Mouse (Mus musculus) intestine, embryonic 14.5 days (tissue): Measurements from ENCODE around the gene Rpl10a. TPM values are rescaled to one million over a fixed set of nuclear protein-coding genes. Genes with fewer than 3 reads are reported as not detected.

ENCODE experiments used
- ATAC-seq: fragments of 200-750 bp; cut with Nextera tagmentation; replicated peaks from 2 replicates; pipeline ENCODE4 v1.8.0; 2017; ENCODE audit warnings: low read depth, moderate number of reproducible peaks, moderate TSS enrichment, moderate library complexity; ENCODE audit not compliant: low FRiP score, low TSS enrichment
- DNase-seq: peaks from one replicate; pipeline ENCODE4 v3.0.0-alpha.2; 2018; ENCODE audit warnings: low spot score
- H3K27ac ChIP-seq: fragments of 300-500 bp; sonication (generic); 2 replicates; pipeline ENCODE4 v1.5.1; 2014; ENCODE audit warnings: low read depth, mild to moderate bottlenecking, control low read depth
- H3K27me3 ChIP-seq: fragments of 300-500 bp; sonication (generic); replicated peaks from 2 replicates; pipeline ENCODE4 v1.6.1; 2014; ENCODE audit warnings: low read length, control low read depth; ENCODE audit not compliant: control insufficient read depth, insufficient read depth
- H3K36me3 ChIP-seq: fragments of 300-500 bp; sonication (generic); 2 replicates; pipeline ENCODE4 v1.6.1; 2014; ENCODE audit warnings: low read length, control low read depth; ENCODE audit not compliant: control insufficient read depth, insufficient read depth
- H3K4me1 ChIP-seq: fragments of 300-500 bp; sonication (generic); replicated peaks from 2 replicates; pipeline ENCODE4 v1.6.1; 2014; ENCODE audit warnings: low read length, control low read depth, mixed read lengths; ENCODE audit not compliant: control insufficient read depth, insufficient read depth
- H3K4me2 ChIP-seq: fragments of 300-500 bp; sonication (generic); 2 replicates; pipeline ENCODE4 v1.6.1; 2014; ENCODE audit warnings: low read length
- H3K4me3 ChIP-seq: fragments of 300-500 bp; sonication (generic); 2 replicates; pipeline ENCODE4 v1.5.1; 2014; ENCODE audit warnings: low read depth, low read length, control low read depth, mixed read lengths
- H3K9ac ChIP-seq: fragments of 300-500 bp; sonication (generic); 2 replicates; pipeline ENCODE4 v1.6.1; 2014; ENCODE audit warnings: mild to moderate bottlenecking, low read length
- H3K9me3 ChIP-seq: fragments of 300-500 bp; sonication (generic); 2 replicates; pipeline ENCODE4 v1.6.1; 2016; ENCODE audit warnings: low read length, control low read depth; ENCODE audit not compliant: control insufficient read depth
- WGBS: fragments of 180-500 bp; shearing (Covaris S2); extraction: QIAGEN DNeasy Blood & Tissue Kit; methylation state at CpG from one replicate; pipeline ENCODE4 v1.1.7; 2014; 5-methylcytosine and 5-hydroxymethylcytosine counted together
- polyA plus RNA-seq: library from polyadenylated mRNA; unstranded; fragments of >200 nt; fragmentation: Nextera tagmentation; extraction: Ambion mirVana; gene quantifications from 2 replicates; pipeline ENCODE4 v1.2.1, GENCODE M21; 2014

Gene Rpl10a
- 909 and 955 TPM in 2 replicates for polyA plus RNA-seq

DNA sequence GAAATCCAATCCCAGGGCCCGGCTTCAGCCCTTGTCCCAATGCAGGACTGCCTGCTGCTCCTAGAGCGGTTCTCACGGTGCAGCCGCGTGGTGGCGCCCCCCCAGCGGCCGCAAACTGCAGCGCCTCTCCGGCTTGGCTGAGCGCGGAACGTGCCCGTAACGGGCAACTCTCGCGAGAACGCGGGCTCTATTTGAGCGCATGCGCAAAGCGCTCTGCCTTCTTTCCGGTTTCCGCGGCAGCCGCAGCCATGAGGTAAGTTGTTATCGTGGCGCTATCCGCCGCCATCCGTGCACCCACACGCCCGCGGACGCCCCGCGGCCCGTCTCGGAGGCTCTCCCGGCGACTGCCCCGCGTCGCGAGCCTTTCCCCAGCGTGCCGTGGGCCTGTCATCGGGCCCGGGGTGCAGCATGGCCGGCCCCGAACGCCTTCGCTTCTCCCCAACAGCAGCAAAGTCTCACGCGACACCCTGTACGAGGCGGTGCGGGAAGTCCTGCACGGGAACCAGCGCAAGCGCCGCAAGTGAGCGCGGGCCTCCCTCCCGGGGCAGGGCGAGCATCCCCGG, at the start of gene Rpl10a:
Gene Rpl10a, plus strand, starts transcription at position 106 of the 563 bp plus-strand sequence.
- H3K4me2 ChIP-seq: peak within 1 kb of the TSS; percentile 98
- H3K4me3 ChIP-seq: peak within 1 kb of the TSS; percentile 98
- H3K36me3 ChIP-seq: peaks cover 47% of the 10 kb centered on the region
- H3K27me3 ChIP-seq: no peaks in the 10 kb centered on the region
- H3K4me1 ChIP-seq: peaks cover 37% of the 10 kb centered on the region
- peak within 1 kb of the TSS; percentile 95 for H3K27ac ChIP-seq
- ATAC-seq (peak; percentile 79), DNase-seq (peak; percentile 98)
- H3K9me3 ChIP-seq: no peaks in the 10 kb centered on the region
- under 1% methylated on average over 62 of the region's 67 CpGs for WGBS
- H3K9ac ChIP-seq: peak within 1 kb of the TSS; percentile 100

DNA sequence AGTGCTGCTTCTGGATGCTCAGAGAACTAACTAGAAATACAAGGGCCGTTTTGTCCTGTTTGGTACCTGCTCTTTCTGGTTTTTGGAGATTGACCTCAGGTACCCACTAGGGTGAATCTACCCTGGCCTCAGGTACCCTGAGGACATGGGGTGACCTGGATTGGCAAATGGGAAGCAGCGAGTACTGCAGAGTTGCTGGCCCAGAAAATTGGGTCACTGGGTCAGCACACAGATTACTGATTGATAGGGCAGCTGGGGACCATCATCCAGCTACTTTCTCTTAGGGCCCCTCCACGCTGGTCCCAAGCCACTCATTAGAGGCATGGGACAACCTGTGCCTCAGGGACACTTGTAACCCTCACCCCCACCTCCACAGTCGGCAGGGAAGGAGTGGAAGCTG, 49.0 kb upstream of the Rpl10a start:
- DNase-seq (no peak), ATAC-seq (no peak)
- peak overlapping the region; percentile 14; the same call in 1 of the 2 replicates for H3K27ac ChIP-seq
- H3K36me3 ChIP-seq: no peaks in the 10 kb centered on the region
- H3K9ac ChIP-seq: no peak overlapping the region
- H3K4me2 ChIP-seq: no peak overlapping the region
- no peaks in the 10 kb centered on the region for H3K27me3 ChIP-seq
- H3K4me3 ChIP-seq: no peak overlapping the region
- H3K9me3 ChIP-seq: no peaks in the 10 kb centered on the region
- peaks cover 25% of the 10 kb centered on the region for H3K4me1 ChIP-seq
- WGBS: 36% methylated on average over 4 of the region's 4 CpGs

DNA sequence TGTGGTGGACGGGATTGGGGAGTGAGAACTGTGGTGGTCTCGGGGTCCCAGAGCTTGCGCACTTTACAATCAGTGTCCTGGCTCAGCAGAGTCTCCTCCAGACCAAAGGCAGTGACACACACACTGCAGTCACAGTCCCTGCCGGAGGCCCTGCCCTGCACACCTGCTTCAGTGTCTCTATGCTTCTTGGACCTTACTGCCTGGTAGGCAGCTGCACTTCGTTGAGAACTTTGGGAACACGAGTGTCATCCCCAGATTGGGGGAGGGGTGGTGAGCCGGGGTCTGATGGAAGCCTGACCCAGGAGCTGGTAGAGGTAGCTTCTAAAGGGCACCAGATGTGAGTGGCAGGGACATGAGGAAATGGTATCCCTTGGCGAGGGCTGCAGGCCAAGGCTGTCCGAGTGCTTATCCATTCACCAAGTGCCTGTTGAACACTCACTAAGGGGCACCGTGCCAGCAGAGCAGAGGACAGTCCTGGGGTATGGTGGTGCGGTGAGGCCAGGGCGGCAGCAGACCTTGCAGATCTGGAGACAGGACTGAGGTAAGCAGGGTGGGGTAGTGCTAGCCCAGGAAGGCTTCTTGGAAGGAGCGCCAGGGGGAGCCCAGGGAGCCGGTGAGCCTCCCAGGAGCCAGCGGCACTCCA, 48.4 kb upstream of the Rpl10a start:
- H3K27me3 ChIP-seq: no peaks in the 10 kb centered on the region
- peak overlapping the region; percentile 14; the same call in 1 of the 2 replicates for H3K27ac ChIP-seq
- no peak overlapping the region for H3K4me3 ChIP-seq
- ATAC-seq (no peak; the same call in 1 of the 2 replicates), DNase-seq (no peak)
- H3K9ac ChIP-seq: no peak overlapping the region
- H3K4me2 ChIP-seq: no peak overlapping the region
- H3K36me3 ChIP-seq: no peaks in the 10 kb centered on the region
- no peaks in the 10 kb centered on the region for H3K9me3 ChIP-seq
- H3K4me1 ChIP-seq: peaks cover 25% of the 10 kb centered on the region
- 67% methylated on average over 15 of the region's 15 CpGs for WGBS

DNA sequence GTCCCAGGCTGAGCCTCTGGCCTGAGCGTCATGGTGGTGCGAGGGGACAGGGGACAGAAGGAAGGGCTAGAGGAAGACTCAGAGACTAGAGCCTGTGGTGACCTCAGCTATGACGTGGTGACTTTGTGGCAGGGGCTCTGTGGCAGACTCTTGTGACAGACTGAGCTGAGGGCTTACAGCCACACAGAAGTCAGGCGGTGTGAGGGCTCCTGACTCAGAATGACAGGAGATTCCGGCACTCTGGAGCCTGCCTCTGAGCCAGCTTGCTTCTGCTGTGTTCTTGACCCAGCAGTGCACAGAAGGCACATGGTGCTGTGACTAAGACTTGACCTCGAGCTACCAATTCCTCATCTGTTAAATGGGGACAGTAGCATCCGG, 47.9 kb upstream of the Rpl10a start:
- Histone ChIP-seq H3K4me3 (no peak overlapping the region), H3K27me3 (no peaks in the 10 kb centered on the region), H3K4me2 (no peak overlapping the region), H3K36me3 (no peaks in the 10 kb centered on the region), H3K9me3 (no peaks in the 10 kb centered on the region), H3K27ac (no peak overlapping the region), H3K4me1 (peaks cover 26% of the 10 kb centered on the region), H3K9ac (no peak overlapping the region)
- WGBS: 73% methylated on average over 7 of the region's 7 CpGs
- ATAC-seq (no peak), DNase-seq (no peak)

DNA sequence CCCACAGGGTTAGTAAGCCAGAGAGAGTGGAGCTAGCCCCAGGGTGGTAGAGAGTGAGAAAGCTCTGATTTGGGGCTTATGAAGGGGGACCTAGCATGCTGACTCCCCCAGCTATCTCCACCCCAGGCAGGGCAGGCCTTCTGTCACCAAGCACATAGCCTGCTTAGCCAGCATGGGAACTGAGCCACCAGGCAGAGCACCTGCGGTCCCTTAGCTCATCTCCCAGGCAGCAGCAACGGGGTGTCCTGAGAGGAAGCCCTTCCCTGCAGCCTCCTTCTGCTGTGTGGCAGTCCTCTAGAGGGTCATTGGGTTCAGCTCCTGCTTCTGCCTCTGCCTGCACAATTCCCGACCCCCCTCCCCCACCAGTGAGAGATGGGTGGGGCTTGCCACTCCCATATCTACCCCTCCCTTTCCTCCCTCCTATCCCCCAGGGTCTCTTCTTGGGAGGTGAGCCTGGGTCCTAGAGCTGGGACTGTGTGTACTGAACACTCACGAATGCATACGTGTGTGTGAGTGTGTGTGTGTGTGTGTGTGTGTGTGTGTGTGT, 47.4 kb upstream of the Rpl10a start:
- WGBS: 22% methylated on average over 5 of the region's 5 CpGs
- no peak overlapping the region for H3K27ac ChIP-seq

DNA sequence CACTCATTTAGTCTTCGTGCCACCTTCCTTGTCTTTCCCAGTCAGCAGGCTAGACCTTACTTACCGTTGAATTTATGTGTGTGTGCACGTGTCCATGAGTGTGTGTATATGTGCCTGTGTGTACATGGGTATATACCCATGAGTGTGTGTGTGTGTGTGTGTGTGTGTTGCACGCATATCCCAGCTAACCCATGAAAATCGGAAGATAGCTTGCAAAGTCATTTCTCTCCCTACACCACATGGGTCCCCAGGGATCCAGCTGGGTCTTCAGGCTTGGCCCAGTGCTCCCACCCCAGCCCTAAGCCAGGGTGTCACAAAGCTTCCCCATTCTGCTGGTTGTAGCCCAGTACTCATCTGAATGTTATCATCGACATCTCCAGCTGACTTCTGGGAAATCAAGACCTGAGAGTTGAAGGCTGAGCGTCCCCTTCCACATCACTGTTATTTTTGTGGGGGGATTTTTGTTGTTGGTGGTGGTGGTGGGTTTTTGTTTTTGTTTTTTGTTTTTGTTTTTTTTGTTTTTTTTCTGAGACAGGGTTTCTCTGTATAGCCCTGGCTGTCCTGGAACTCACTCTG, 46.3 kb upstream of the Rpl10a start:
- H3K4me3 ChIP-seq: no peak overlapping the region
- WGBS: 88% methylated on average over 7 of the region's 7 CpGs
- no peaks in the 10 kb centered on the region for H3K27me3 ChIP-seq
- no peaks in the 10 kb centered on the region for H3K36me3 ChIP-seq
- ATAC-seq (no peak), DNase-seq (no peak)
- H3K27ac ChIP-seq: no peak overlapping the region
- H3K4me2 ChIP-seq: no peak overlapping the region
- no peaks in the 10 kb centered on the region for H3K9me3 ChIP-seq
- no peak overlapping the region for H3K9ac ChIP-seq
- peaks cover 33% of the 10 kb centered on the region for H3K4me1 ChIP-seq

More for the DNA sequence above, 47.4 kb upstream of the Rpl10a start:
- no peak for ATAC-seq
- Histone ChIP-seq H3K9ac (no peak overlapping the region), H3K4me2 (no peak overlapping the region), H3K4me3 (no peak overlapping the region), H3K27me3 (no peaks in the 10 kb centered on the region), H3K4me1 (peaks cover 30% of the 10 kb centered on the region), H3K9me3 (no peaks in the 10 kb centered on the region), H3K36me3 (no peaks in the 10 kb centered on the region)
- no peak for DNase-seq

DNA sequence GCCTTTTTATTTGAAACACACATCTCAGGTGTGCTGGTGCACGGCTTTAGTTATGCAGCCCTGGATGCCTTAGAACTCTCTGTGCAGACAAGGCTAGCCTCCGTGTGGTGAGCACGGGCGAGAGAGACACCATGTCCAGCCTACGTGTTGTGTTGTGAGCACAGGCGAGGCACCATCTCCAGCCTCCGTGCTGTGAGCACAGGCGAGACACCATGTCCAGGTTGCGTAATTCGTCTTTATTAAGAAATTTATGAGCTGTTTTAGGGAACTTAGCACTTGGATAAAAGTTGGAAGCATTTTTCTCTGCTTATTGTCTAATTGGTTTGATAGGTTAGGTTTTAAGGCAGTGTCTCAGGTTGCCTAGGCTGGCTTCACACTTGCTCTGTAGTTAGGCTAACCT, 45.1 kb upstream of the Rpl10a start:
- H3K9me3 ChIP-seq: no peaks in the 10 kb centered on the region
- no peaks in the 10 kb centered on the region for H3K27me3 ChIP-seq
- ATAC-seq: no peak
- 86% methylated on average over 10 of the region's 10 CpGs for WGBS
- no peak overlapping the region for H3K27ac ChIP-seq
- no peak overlapping the region for H3K9ac ChIP-seq
- H3K4me1 ChIP-seq: peaks cover 36% of the 10 kb centered on the region
- no peak overlapping the region for H3K4me2 ChIP-seq
- no peak overlapping the region for H3K4me3 ChIP-seq
- DNase-seq: no peak
- no peaks in the 10 kb centered on the region for H3K36me3 ChIP-seq

DNA sequence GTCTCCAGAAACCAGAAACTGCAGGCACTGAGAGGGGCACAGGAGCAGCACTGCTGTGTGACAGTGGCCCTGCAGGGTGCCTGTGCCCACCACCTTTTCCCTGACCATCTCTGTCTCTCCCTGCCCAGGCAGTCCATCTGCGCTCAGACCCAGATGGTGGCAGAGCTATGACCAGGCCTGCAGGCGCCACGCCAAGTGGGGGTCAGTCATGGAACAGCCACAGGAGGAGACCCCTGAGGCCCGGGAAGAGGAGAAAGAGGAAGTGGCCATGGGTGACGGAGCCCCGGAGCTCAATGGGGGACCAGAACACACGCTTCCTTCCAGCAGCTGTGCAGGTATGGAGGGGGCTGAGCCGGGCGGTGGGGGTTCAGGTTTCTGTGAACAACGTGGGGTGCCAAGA, 42.1 kb upstream of the Rpl10a start:
- DNase-seq: no peak
- Histone ChIP-seq H3K9ac (no peak overlapping the region), H3K4me2 (no peak overlapping the region), H3K9me3 (no peaks in the 10 kb centered on the region), H3K4me3 (no peak overlapping the region), H3K27ac (no peak overlapping the region), H3K27me3 (no peaks in the 10 kb centered on the region), H3K4me1 (peaks cover 22% of the 10 kb centered on the region), H3K36me3 (no peaks in the 10 kb centered on the region)
- no peak for ATAC-seq
- 77% methylated on average over 10 of the region's 10 CpGs for WGBS
